Comparison of ENCODE assay signal across 8 mouse cellular contexts in the genomic region with DNA sequence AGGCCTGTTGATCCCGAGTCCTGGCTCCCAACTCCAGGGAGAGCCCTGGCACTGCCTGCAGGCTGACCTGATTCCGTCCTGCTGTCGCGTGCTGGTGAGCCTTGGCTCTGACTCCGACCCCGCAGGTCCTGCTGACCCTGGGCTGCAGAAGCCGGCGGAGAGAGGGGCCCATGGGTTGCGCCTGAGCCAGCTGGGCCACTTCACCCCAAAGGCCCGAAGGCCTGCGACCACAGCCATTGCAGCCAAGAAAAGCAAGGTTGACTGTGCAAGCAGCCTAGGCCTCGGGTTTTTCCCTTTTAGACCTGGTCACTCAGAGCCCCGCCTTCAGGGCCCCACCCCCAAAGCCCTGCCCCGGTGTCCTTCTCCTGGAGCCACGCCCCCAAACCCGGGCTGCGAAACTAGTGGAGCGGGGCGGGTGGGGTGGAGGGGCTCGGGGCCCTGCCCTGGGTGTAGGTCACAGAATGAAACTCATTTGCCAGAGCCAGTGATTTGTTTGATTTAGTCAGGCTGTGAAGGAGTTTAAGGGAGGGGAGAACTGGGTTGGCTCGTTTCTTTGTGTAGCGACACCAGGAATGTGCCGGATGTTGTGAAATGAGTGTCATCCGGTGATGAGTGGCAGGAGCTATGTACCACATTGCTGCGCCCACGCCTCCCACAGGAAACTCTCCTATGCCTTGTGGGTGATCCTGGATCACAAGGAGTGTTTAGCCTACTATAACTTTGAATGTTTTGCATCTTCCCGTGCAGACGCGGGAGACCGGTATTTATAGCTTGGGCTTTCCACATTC. TPM values are rescaled to one million over a fixed set of nuclear protein-coding genes. Genes with fewer than 3 reads are reported as not detected.
DNase-seq lines count a peak whose midpoint lies in the region; ATAC-seq and TF ChIP-seq lines count a peak whose summit lies in the region.

Gene Echdc3, minus strand, starts transcription at position 310 of the 788 bp plus-strand sequence.

- no peaks in the 10 kb centered on the region for H3K9me3 ChIP-seq in heart, embryonic 12.5 days (replicated peaks)
- H3K9me3 ChIP-seq in kidney, embryonic 16.5 days (ENCODE audit: low read length) = no peaks in the 10 kb centered on the region
- H3K9me3 ChIP-seq in liver, embryonic 13.5 days (replicated peaks) = no peaks in the 10 kb centered on the region
- no peaks in the 10 kb centered on the region for H3K9me3 ChIP-seq in stomach, embryonic 14.5 days (ENCODE audit: control insufficient read depth, low read depth, low read length)

- peak; percentile 70 for ATAC-seq in erythroid progenitor cell, adult 5-6 weeks (replicated peaks; ENCODE audit: low FRiP score, poor library complexity, severe bottlenecking)
- peak; percentile 93 for ATAC-seq in heart, embryonic 12.5 days (ENCODE audit: insufficient number of reproducible peaks, low FRiP score)
- peak; percentile 96 for ATAC-seq in kidney, embryonic 16.5 days (ENCODE audit: low FRiP score, low TSS enrichment)
- ATAC-seq in liver, embryonic 13.5 days (ENCODE audit: low read depth) = peak; percentile 86
- ATAC-seq in stomach, embryonic 14.5 days (ENCODE audit: insufficient number of reproducible peaks, insufficient read depth, low FRiP score, low read depth) = peak; percentile 94

- no peak for TF ChIP-seq CTCF in C2C12 (IDR thresholded peaks at IDR 0.05; ENCODE audit: control insufficient read depth, insufficient read depth, insufficient read length)

- no peaks in the 10 kb centered on the region for H3K79me2 ChIP-seq in C2C12 (ENCODE audit: control insufficient read depth, insufficient read depth)

- DNase-seq in liver, embryonic 13.5 days = peak; percentile 68
- peak; percentile 54 to 60 for DNase-seq in natural killer cell, adult 2 months (ENCODE audit: low spot score in 2 of 2)

- H3K27me3 ChIP-seq in C2C12 (ENCODE audit: control insufficient read depth, insufficient read depth, insufficient read length) = no peaks in the 10 kb centered on the region
- no peaks in the 10 kb centered on the region for H3K27me3 ChIP-seq in heart, embryonic 12.5 days (replicated peaks)
- no peaks in the 10 kb centered on the region for H3K27me3 ChIP-seq in kidney, embryonic 16.5 days (ENCODE audit: insufficient read depth, low read length)
- H3K27me3 ChIP-seq in liver, embryonic 13.5 days = peaks cover 10% of the 10 kb centered on the region; the same call in 1 of the 2 replicates
- H3K27me3 ChIP-seq in stomach, embryonic 14.5 days (ENCODE audit: control insufficient read depth, insufficient read depth, low read length) = no peaks in the 10 kb centered on the region

- no peaks in the 10 kb centered on the region for H3K36me3 ChIP-seq in C2C12 (ENCODE audit: control insufficient read depth, insufficient read depth)
- no peaks in the 10 kb centered on the region for H3K36me3 ChIP-seq in heart, embryonic 12.5 days
- H3K36me3 ChIP-seq in kidney, embryonic 16.5 days (ENCODE audit: insufficient read depth, low read length) = no peaks in the 10 kb centered on the region
- no peaks in the 10 kb centered on the region for H3K36me3 ChIP-seq in liver, embryonic 13.5 days
- H3K36me3 ChIP-seq in stomach, embryonic 14.5 days (ENCODE audit: control insufficient read depth, insufficient read depth, low read length) = no peaks in the 10 kb centered on the region

- 2% methylated on average over 30 of the region's 30 CpGs for WGBS in heart, embryonic 12.5 days
- WGBS in kidney, embryonic 16.5 days = 2% methylated on average over 30 of the region's 30 CpGs
- whole genome bisulfite sequencing in liver, embryonic 13.5 days (ENCODE audit: insufficient replicate concordance) = 7% methylated on average over 30 of the region's 30 CpGs
- 3% methylated on average over 30 of the region's 30 CpGs for WGBS in stomach, embryonic 14.5 days

- H3K9ac ChIP-seq in heart, embryonic 12.5 days = peak within 1 kb of the TSS; percentile 86
- H3K9ac ChIP-seq in kidney, embryonic 16.5 days (replicated peaks; ENCODE audit: low read length) = peak within 1 kb of the TSS; percentile 77
- H3K9ac ChIP-seq in liver, embryonic 13.5 days = peak within 1 kb of the TSS; percentile 65
- H3K9ac ChIP-seq in stomach, embryonic 14.5 days (replicated peaks; ENCODE audit: low read depth, low read length) = peak within 1 kb of the TSS; percentile 31; the same call in 1 of the 2 replicates

- H3K4me1 ChIP-seq in brown adipose tissue, adult 24 weeks (ENCODE audit: control insufficient read depth, insufficient read depth, insufficient read length, low read length) = 0 out of 2 replicates have a peak, but pooled peaks cover 2% of the 10 kb centered on the region
- peaks cover 29% of the 10 kb centered on the region for H3K4me1 ChIP-seq in heart, embryonic 12.5 days (replicated peaks)
- H3K4me1 ChIP-seq in kidney, embryonic 16.5 days (ENCODE audit: insufficient read depth, low read length) = peaks cover 12% of the 10 kb centered on the region
- peaks cover 16% of the 10 kb centered on the region for H3K4me1 ChIP-seq in liver, embryonic 13.5 days (replicated peaks)
- H3K4me1 ChIP-seq in stomach, embryonic 14.5 days (ENCODE audit: control insufficient read depth, insufficient read depth, low read length) = peaks cover 12% of the 10 kb centered on the region; the same call in 1 of the 2 replicates

- peak within 1 kb of the TSS; percentile 35 for H3K4me3 ChIP-seq in C2C12 (ENCODE audit: insufficient read depth, poor library complexity, severe bottlenecking)
- H3K4me3 ChIP-seq in brown adipose tissue, adult 24 weeks (ENCODE audit: insufficient read depth, low read depth, low read length) = peak within 1 kb of the TSS; percentile 70
- peak within 1 kb of the TSS; percentile 51 for H3K4me3 ChIP-seq in heart, embryonic 12.5 days
- H3K4me3 ChIP-seq in kidney, embryonic 16.5 days (ENCODE audit: low read length) = peak within 1 kb of the TSS; percentile 48
- H3K4me3 ChIP-seq in liver, embryonic 13.5 days (replicated peaks) = peak within 1 kb of the TSS; percentile 57
- peak within 1 kb of the TSS; percentile 38 for H3K4me3 ChIP-seq in stomach, embryonic 14.5 days (ENCODE audit: low read depth, low read length)

- peak within 1 kb of the TSS; percentile 96 for H3ac ChIP-seq in C2C12 (ENCODE audit: control insufficient read depth, insufficient read length, low read depth)

- H3K79me3 ChIP-seq in C2C12 (ENCODE audit: low read depth) = no peaks in the 10 kb centered on the region

- H3K27ac ChIP-seq in brown adipose tissue, adult 24 weeks (replicated peaks; ENCODE audit: low read depth, low read length) = peak within 1 kb of the TSS; percentile 54
- peak within 1 kb of the TSS; percentile 90 for H3K27ac ChIP-seq in heart, embryonic 12.5 days (ENCODE audit: poor library complexity, severe bottlenecking)
- H3K27ac ChIP-seq in kidney, embryonic 16.5 days (ENCODE audit: low read length) = peak within 1 kb of the TSS; percentile 92
- H3K27ac ChIP-seq in liver, embryonic 13.5 days = peak within 1 kb of the TSS; percentile 48; the same call in 1 of the 2 replicates
- H3K27ac ChIP-seq in stomach, embryonic 14.5 days (ENCODE audit: low read length) = peak within 1 kb of the TSS; percentile 85

- H3K4me2 ChIP-seq in heart, embryonic 12.5 days = peak within 1 kb of the TSS; percentile 76
- peak within 1 kb of the TSS; percentile 64 for H3K4me2 ChIP-seq in kidney, embryonic 16.5 days (replicated peaks; ENCODE audit: low read depth, low read length)
- H3K4me2 ChIP-seq in liver, embryonic 13.5 days = peak within 1 kb of the TSS; percentile 71
- H3K4me2 ChIP-seq in stomach, embryonic 14.5 days (replicated peaks; ENCODE audit: low read depth, low read length) = peak within 1 kb of the TSS; percentile 59

TF ChIP-seq in C2C12, 6 proteins besides CTCF, POLR2A, EP300 and RAD21:
- peak; percentile 73 for TF ChIP-seq MAX (IDR thresholded peaks at IDR 0.05)
- no peak for TF ChIP-seq FOSL1 (IDR thresholded peaks at IDR 0.05; ENCODE audit: insufficient read depth, low read length, poor library complexity, severe bottlenecking)
- TF ChIP-seq USF1 (IDR thresholded peaks at IDR 0.05; ENCODE audit: low read depth) = no peak
- no peak for TF ChIP-seq MYOD1 (IDR thresholded peaks at IDR 0.05; ENCODE audit: control insufficient read depth, insufficient read length, low read depth)
- peak; percentile 91 for TF ChIP-seq CEBPB (IDR thresholded peaks at IDR 0.05; ENCODE audit: low read depth)
- no peak for TF ChIP-seq MYOG (IDR thresholded peaks at IDR 0.05; ENCODE audit: control insufficient read depth, extremely low read depth, insufficient read length)

RNA-seq across cellular contexts. Expression of gene Echdc3, which starts in this region (rescaled TPM):
- 2.9 TPM for polyA plus RNA-seq in C2C12 (2012; fragmentation: generic; extraction: Trizol)
- polyA plus RNA-seq in brown adipose tissue, adult 24 weeks (2012; ENCODE audit: insufficient read depth, insufficient read length, missing spikeins) = 60.2 and 61.2 TPM in 2 replicates
- total RNA-seq in erythroid progenitor cell, adult 5-6 weeks (2015; ENCODE audit: low replicate concordance) = not detected in 2 replicates
- total RNA-seq in erythroid progenitor cell, adult 5-6 weeks (2017; ENCODE audit: low replicate concordance) = not detected in 2 replicates
- 7.3 and 7.5 TPM in 2 replicates for polyA plus RNA-seq in heart, embryonic 12.5 days (2016; fragmentation: Nextera tagmentation; extraction: Ambion mirVana)
- polyA plus RNA-seq in kidney, embryonic 16.5 days (2015; fragmentation: Nextera tagmentation; extraction: Ambion mirVana) = 9.9 and 10.6 TPM in 2 replicates
- 6.8 and 7.4 TPM in 2 replicates for polyA plus RNA-seq in liver, embryonic 13.5 days (2015; fragmentation: Nextera tagmentation; extraction: Ambion mirVana)
- 8.1 and 10.2 TPM in 2 replicates for polyA plus RNA-seq in stomach, embryonic 14.5 days (2014; fragmentation: Nextera tagmentation; extraction: Ambion mirVana)

Comparison
In these comparisons a context has a peak if more than half of its experiments do, and no peak if none do; other contexts are left out.
1. Peak in every context shown above with its lines: DNase-seq, ATAC-seq, H3K4me3 ChIP-seq and H3K27ac ChIP-seq.
2. Peak in ATAC-seq in erythroid progenitor cell, adult 5-6 weeks; RNA of the gene not detected or under 1 TPM.
3. H3K9ac ChIP-seq: peak in every context shown above with its lines; median percentile 86 in heart, embryonic 12.5 days; 77 in kidney, embryonic 16.5 days; 65 in liver, embryonic 13.5 days; 31 in stomach, embryonic 14.5 days.